Mouse (Mus musculus): ENCODE results near the gene Cacng1.

GRCm38 (mm10) chr11:107737886-107738285 is 21.6 kb upstream of the Cacng1 start:
- TF ChIP-seq EP300 (IDR thresholded peaks at IDR 0.05; ENCODE audit: low read length) = no peak
- no peak for TF ChIP-seq CTCF (conservative IDR thresholded peaks at IDR 0.05 in 1 of 2, IDR thresholded peaks at IDR 0.05 in 1 of 2; ENCODE audit: low read depth in 2 of 2, low read length in 2 of 2)
- no peak for TF ChIP-seq ZKSCAN1 (IDR thresholded peaks at IDR 0.05; ENCODE audit: borderline replicate concordance, low read depth, low read length)
- no peak for TF ChIP-seq POLR2A (IDR thresholded peaks at IDR 0.05; ENCODE audit: low read depth, low read length)
- no peak for TF ChIP-seq TBP (conservative IDR thresholded peaks at IDR 0.05; ENCODE audit: low read depth, low read length)
- no peak for TF ChIP-seq BHLHE40 (IDR thresholded peaks at IDR 0.05; ENCODE audit: low read depth, low read length)
- no peak for TF ChIP-seq RCOR1 (conservative IDR thresholded peaks at IDR 0.05; ENCODE audit: low read depth, low read length)
- no peak for TF ChIP-seq NRF1 (IDR thresholded peaks at IDR 0.05; ENCODE audit: low read depth, low read length)
- no peak for TF ChIP-seq NELFE (IDR thresholded peaks at IDR 0.05; ENCODE audit: low read depth, low read length)

Data from CH12.LX (cell line).